Mouse (Mus musculus): Measurements from ENCODE around the gene St8sia4. TPM values are rescaled to one million over a fixed set of nuclear protein-coding genes. Genes with fewer than 3 reads are reported as not detected.

St8sia4 gene
- polyA plus RNA-seq (2012; rRNA removed), result 11.4 and 13.4 TPM in 2 replicates

DNA sequence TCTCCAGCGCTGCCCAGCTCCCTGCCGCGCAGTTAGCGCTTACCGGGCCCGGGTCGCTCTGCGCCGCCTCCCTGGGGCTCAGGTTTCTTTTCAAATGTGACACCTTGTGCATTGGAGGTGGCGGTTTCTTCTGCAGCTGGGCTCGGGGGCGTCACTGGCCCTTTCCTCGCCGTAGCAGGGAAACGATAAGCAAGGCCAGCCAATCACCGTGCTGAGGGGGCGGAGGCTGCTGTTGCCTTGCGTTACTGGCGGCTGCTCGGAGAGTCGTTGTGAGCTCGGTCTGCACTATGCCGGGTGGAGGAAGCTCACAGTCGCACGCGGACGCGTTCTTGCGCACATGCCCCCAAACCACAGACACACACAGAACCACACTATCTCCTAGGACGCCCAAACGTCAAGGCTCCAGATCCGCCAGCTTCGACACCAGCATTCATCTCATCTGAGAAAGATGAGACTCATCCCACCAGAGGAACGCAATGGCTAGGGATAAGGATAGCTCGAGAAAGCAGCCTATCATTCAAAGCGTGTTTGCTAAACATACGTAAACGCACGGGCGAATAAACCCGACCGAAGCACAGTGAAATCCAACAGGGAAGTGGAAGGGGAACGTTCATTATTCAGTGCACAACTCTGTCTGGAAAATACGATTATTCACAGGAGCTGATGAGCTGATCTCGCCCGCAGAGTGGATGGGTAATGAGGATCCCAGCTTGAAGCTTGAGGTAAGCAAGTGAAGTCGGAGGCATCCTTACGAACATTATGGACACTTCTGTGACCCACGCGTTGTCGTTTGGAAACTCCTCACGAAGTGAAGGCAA is at the start of gene St8sia4:
Gene St8sia4, minus strand, starts transcription at position 137 of the 818 bp plus-strand sequence.

Data from central nervous system, embryonic 14 days (tissue).